Mouse (Mus musculus) C2C12 (cell line): ENCODE measurements around the gene Arfrp1.

ENCODE experiments used
- CEBPB ChIP-seq: IDR thresholded peaks from one replicate; pipeline ENCODE4 v1.6.1; 2011; ENCODE audit warnings: low read depth, mild to moderate bottlenecking, control low read depth, moderate library complexity
- CTCF ChIP-seq: IDR thresholded peaks from one replicate; pipeline ENCODE4 v1.5.1; 2011; ENCODE audit not compliant: control insufficient read depth, insufficient read depth, insufficient read length
- FOSL1 ChIP-seq: IDR thresholded peaks from one replicate; pipeline ENCODE4 v1.8.0; 2011; ENCODE audit warnings: mild to moderate bottlenecking, low read length; ENCODE audit not compliant: poor library complexity, insufficient read depth, severe bottlenecking
- MAX ChIP-seq: IDR thresholded peaks from one replicate; pipeline ENCODE4 v1.6.1; 2011; ENCODE audit warnings: mild to moderate bottlenecking, control low read depth
- MYOD1 ChIP-seq: IDR thresholded peaks from one replicate; pipeline ENCODE4 v1.6.1; 2011; ENCODE audit warnings: low read depth; ENCODE audit not compliant: control insufficient read depth, insufficient read length
- USF1 ChIP-seq: IDR thresholded peaks from one replicate; pipeline ENCODE4 v1.6.1; 2011; ENCODE audit warnings: low read depth, mild to moderate bottlenecking, control low read depth, moderate library complexity

DNA sequence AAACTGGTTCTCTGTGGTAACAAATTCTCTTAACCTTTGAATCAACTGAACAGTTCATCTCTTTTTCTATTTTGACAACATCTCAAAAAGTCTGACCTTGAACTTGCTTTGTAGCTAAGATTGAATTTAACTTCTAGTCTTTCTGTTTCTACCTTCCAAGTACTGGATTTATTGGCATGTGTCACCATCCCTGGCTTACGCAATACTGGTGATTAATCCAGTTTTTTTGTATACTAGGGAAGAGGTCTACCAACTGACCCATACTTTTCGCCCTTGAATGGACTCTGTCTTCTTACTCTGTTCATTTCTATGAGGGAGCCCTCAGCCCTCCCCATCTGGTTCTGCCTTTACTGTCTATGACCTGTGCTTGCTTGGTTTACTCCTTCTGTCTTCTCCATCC lies 39.1 kb downstream of the Arfrp1 start:
- TF ChIP-seq CTCF (no peak), USF1 (no peak), MAX (no peak), MYOD1 (no peak), FOSL1 (no peak), CEBPB (peak; percentile 73)
